Mouse (Mus musculus): ENCODE measurements around the gene 1700012B07Rik.

- TF ChIP-seq CTCF (IDR thresholded peaks at IDR 0.05; ENCODE audit: low read depth) (no peak), EP300 (IDR thresholded peaks at IDR 0.05; ENCODE audit: low read depth) (no peak)
Measured at GRCm38 (mm10) chr11:109792401-109792997, 35.3 kb downstream of the 1700012B07Rik start.

All from liver, postnatal 0 days (tissue).